Mouse (Mus musculus): Measurements from ENCODE around the gene Olfr155. TPM values are rescaled to one million over a fixed set of nuclear protein-coding genes. Genes with fewer than 3 reads are reported as not detected.

Olfr155 gene
- not detected for polyA plus RNA-seq (2014; fragmentation: Illumina TruSeq; extraction: RNeasy Lipid Tissue Mini Kit (QIAGEN cat#74804); ENCODE audit: low read depth, low replicate concordance)

DNA sequence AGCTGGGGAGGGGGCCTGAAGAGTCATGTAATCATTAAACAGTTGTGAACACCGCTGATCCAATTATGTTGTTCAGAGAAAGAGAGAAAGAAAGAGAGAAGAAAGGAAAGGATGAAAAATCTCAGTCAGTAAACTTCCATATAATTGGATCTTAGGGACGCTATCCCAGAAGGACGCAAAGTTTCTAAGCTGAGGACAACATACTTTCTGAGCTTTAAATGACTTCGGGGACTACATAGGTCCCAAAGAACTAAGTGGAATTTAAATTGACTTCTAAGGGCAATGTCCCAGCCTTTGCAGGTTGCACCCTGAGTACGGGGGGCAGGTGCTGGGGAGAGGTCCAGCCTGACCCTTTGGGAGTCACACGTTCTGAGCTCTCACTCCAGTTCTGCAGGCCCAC lies at the start of gene Olfr155:
Gene Olfr155 (plus strand): TSS at position 301 of the 400 bp plus-strand sequence.

DNA sequence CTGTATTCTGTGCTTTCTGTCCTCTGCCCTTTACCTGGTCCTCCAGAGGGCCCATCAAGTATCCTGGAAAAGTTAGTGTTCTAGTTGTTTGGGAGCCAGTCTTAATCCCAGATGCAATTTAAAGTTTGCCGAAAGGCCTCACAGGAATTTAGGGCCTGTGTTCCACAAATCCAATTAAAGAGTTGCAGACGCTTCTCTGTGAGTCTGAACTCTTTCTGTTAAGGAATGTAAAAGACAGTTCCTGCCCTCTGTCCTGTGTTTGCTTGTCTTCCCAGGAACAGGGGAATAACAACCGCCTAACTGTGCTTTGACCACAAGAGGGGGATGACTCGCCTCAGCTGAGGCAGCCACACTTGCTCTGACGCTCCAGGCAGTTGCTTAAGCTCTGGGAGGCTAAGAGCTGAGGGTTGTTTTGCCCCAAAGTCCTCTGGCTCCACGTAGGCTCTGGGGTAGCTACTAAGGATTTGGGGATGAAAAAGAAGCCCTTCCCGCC lies 27.5 kb upstream of the Olfr155 start, which contains the start of gene Olfr156:
Gene Olfr156 (minus strand): TSS at position 51 of the 493 bp plus-strand sequence.

DNA sequence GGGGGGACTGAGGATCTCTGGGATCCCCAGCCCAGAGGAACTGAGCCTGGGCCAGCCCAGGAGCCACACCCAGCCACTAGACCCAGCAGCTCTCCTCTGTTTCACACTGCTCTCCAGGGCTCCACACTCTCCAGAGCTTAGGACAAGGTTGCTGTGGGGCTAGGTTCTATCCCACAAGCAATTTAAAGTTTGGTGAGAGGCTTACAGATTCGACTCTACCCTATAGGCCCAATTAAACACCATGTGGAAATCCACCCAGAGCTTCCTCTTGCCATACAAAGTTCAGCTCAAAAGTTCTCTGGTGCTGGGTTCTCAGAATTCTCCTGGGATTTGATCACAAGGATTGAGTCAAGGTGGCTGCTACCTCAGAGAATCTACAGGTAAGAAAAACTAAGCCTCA lies 11.3 kb upstream of the Olfr155 start, which contains the start of gene Olfr157:
Gene Olfr157 (minus strand): TSS at position 101 of the 400 bp plus-strand sequence.

DNA sequence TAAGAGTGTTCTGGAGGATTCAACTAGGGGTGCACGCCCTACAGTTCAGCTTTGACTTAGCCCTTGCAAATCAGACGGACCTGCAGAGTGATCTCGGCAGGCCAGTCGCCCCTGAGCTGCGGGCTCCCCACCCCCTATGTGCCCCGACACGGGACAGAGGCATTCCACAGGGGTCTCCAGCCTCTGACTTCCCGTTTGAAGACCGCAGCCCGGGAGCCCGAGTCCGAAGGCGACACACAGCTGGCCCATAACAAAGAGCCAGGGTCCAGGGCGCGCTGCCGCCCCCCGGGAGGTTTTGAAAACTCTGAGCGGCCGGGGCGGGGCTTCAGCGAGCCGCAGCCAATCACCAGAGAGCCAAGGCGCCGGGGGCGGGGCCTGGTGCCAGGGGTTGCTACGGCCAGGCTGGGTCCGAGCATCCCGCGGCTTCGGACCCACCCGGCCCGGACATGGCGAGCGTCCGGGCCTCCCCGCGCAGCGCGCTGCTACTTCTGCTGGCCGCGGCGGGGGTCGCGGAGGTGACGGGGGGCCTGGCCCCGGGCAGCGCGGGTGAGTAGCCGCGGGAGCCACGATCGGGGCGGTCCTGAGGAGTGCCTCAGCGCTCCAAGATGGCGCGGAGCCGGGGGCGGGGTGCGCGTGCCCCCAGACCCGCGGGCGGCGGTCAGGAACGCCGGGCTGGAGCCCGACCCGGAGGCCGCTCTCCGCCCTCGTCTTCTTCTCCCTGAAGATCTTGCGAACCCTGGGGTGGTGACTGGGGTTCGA lies 24.0 kb downstream of the Olfr155 start, which contains the start of gene Reck:
Gene Reck (plus strand): TSS at position 371 of the 759 bp plus-strand sequence.

Other genes starting within 250 kb of the Olfr155 start
- gene Npr2, start 219.6 kb upstream of the Olfr155 start, polyA plus RNA-seq (2014; fragmentation: Illumina TruSeq; extraction: RNeasy Lipid Tissue Mini Kit (QIAGEN cat#74804); ENCODE audit: low read depth, low replicate concordance) = 30.2 TPM
- 3.8 TPM for gene Spag8, start 198.0 kb upstream of the Olfr155 start, polyA plus RNA-seq (2014; fragmentation: Illumina TruSeq; extraction: RNeasy Lipid Tissue Mini Kit (QIAGEN cat#74804); ENCODE audit: low read depth, low replicate concordance)
- 120 TPM for gene Hint2, start 195.1 kb upstream of the Olfr155 start, polyA plus RNA-seq (2014; fragmentation: Illumina TruSeq; extraction: RNeasy Lipid Tissue Mini Kit (QIAGEN cat#74804); ENCODE audit: low read depth, low replicate concordance)
- gene Tmem8b, start 182.6 kb upstream of the Olfr155 start, polyA plus RNA-seq (2014; fragmentation: Illumina TruSeq; extraction: RNeasy Lipid Tissue Mini Kit (QIAGEN cat#74804); ENCODE audit: low read depth, low replicate concordance) = 11.5 TPM
- 4.8 TPM for gene Fam221b, start 182.4 kb upstream of the Olfr155 start, polyA plus RNA-seq (2014; fragmentation: Illumina TruSeq; extraction: RNeasy Lipid Tissue Mini Kit (QIAGEN cat#74804); ENCODE audit: low read depth, low replicate concordance)
- not detected for gene Olfr70, start 150.8 kb upstream of the Olfr155 start, polyA plus RNA-seq (2014; fragmentation: Illumina TruSeq; extraction: RNeasy Lipid Tissue Mini Kit (QIAGEN cat#74804); ENCODE audit: low read depth, low replicate concordance)
- gene Olfr71, start 141.3 kb upstream of the Olfr155 start, polyA plus RNA-seq (2014; fragmentation: Illumina TruSeq; extraction: RNeasy Lipid Tissue Mini Kit (QIAGEN cat#74804); ENCODE audit: low read depth, low replicate concordance) = not detected
- gene Hrct1, start 124.4 kb upstream of the Olfr155 start, polyA plus RNA-seq (2014; fragmentation: Illumina TruSeq; extraction: RNeasy Lipid Tissue Mini Kit (QIAGEN cat#74804); ENCODE audit: low read depth, low replicate concordance) = 13.1 TPM
- 4.6 TPM for gene Spaar, start 121.5 kb upstream of the Olfr155 start, polyA plus RNA-seq (2014; fragmentation: Illumina TruSeq; extraction: RNeasy Lipid Tissue Mini Kit (QIAGEN cat#74804); ENCODE audit: low read depth, low replicate concordance)
- gene Olfr159, start 80.6 kb upstream of the Olfr155 start, polyA plus RNA-seq (2014; fragmentation: Illumina TruSeq; extraction: RNeasy Lipid Tissue Mini Kit (QIAGEN cat#74804); ENCODE audit: low read depth, low replicate concordance) = not detected
- not detected for gene Olfr156, start 27.7 kb upstream of the Olfr155 start, polyA plus RNA-seq (2014; fragmentation: Illumina TruSeq; extraction: RNeasy Lipid Tissue Mini Kit (QIAGEN cat#74804); ENCODE audit: low read depth, low replicate concordance)
- gene Olfr157, start 11.4 kb upstream of the Olfr155 start, polyA plus RNA-seq (2014; fragmentation: Illumina TruSeq; extraction: RNeasy Lipid Tissue Mini Kit (QIAGEN cat#74804); ENCODE audit: low read depth, low replicate concordance) = not detected
- 11.9 TPM for gene Reck, start 24.0 kb downstream of the Olfr155 start, polyA plus RNA-seq (2014; fragmentation: Illumina TruSeq; extraction: RNeasy Lipid Tissue Mini Kit (QIAGEN cat#74804); ENCODE audit: low read depth, low replicate concordance)
- gene Glipr2, start 105.8 kb downstream of the Olfr155 start, polyA plus RNA-seq (2014; fragmentation: Illumina TruSeq; extraction: RNeasy Lipid Tissue Mini Kit (QIAGEN cat#74804); ENCODE audit: low read depth, low replicate concordance) = 12.9 TPM
- gene Ccin, start 131.9 kb downstream of the Olfr155 start, polyA plus RNA-seq (2014; fragmentation: Illumina TruSeq; extraction: RNeasy Lipid Tissue Mini Kit (QIAGEN cat#74804); ENCODE audit: low read depth, low replicate concordance) = 2.3 TPM
- 242 TPM for gene Clta, start 152.9 kb downstream of the Olfr155 start, polyA plus RNA-seq (2014; fragmentation: Illumina TruSeq; extraction: RNeasy Lipid Tissue Mini Kit (QIAGEN cat#74804); ENCODE audit: low read depth, low replicate concordance)
- gene Gne, start 232.6 kb downstream of the Olfr155 start, polyA plus RNA-seq (2014; fragmentation: Illumina TruSeq; extraction: RNeasy Lipid Tissue Mini Kit (QIAGEN cat#74804); ENCODE audit: low read depth, low replicate concordance) = 79.5 TPM